Mouse (Mus musculus) forebrain, embryonic 10.5 days (tissue): ENCODE data around the gene Ppp2r1a. TPM values are rescaled to one million over a fixed set of nuclear protein-coding genes. Genes with fewer than 3 reads are reported as not detected.

Experiments used
- DNase-seq: peaks from one replicate; pipeline ENCODE4 v3.0.0-alpha.2; 2017; ENCODE audit warnings: low spot score; ENCODE audit errors: extremely low spot score
- H3K27ac ChIP-seq: fragments of 300-500 bp; sonication (generic); 2 replicates; pipeline ENCODE4 v1.5.1; 2016; ENCODE audit warnings: mild to moderate bottlenecking
- H3K27me3 ChIP-seq: fragments of 300-500 bp; sonication (generic); 2 replicates; pipeline ENCODE4 v1.6.1; 2016; ENCODE audit warnings: mild to moderate bottlenecking; ENCODE audit not compliant: poor library complexity, severe bottlenecking
- H3K36me3 ChIP-seq: fragments of 300-500 bp; sonication (generic); replicated peaks from 2 replicates; pipeline ENCODE4 v1.6.1; 2016; ENCODE audit warnings: mild to moderate bottlenecking, moderate library complexity
- H3K4me1 ChIP-seq: fragments of 300-500 bp; sonication (generic); 2 replicates; pipeline ENCODE4 v1.6.1; 2016
- H3K4me3 ChIP-seq: fragments of 300-500 bp; sonication (generic); 2 replicates; pipeline ENCODE4 v1.5.1; 2016; ENCODE audit warnings: mild to moderate bottlenecking, moderate library complexity
- H3K9me3 ChIP-seq: fragments of 300-500 bp; sonication (generic); 2 replicates; pipeline ENCODE4 v1.6.1; 2016; ENCODE audit warnings: mild to moderate bottlenecking, moderate library complexity
- WGBS: fragments of 180-500 bp; shearing (Covaris S2); methylation state at CpG from one replicate; pipeline ENCODE4 v1.1.7; 2016; 5-methylcytosine and 5-hydroxymethylcytosine counted together
- polyA plus RNA-seq: library from polyadenylated mRNA; unstranded; fragments of >200 nt; fragmentation: Nextera tagmentation; extraction: Ambion mirVana; gene quantifications from 2 replicates; pipeline ENCODE4 v1.2.1, GENCODE M21; 2016

The Ppp2r1a gene
- 471 and 496 TPM in 2 replicates for polyA plus RNA-seq

DNA sequence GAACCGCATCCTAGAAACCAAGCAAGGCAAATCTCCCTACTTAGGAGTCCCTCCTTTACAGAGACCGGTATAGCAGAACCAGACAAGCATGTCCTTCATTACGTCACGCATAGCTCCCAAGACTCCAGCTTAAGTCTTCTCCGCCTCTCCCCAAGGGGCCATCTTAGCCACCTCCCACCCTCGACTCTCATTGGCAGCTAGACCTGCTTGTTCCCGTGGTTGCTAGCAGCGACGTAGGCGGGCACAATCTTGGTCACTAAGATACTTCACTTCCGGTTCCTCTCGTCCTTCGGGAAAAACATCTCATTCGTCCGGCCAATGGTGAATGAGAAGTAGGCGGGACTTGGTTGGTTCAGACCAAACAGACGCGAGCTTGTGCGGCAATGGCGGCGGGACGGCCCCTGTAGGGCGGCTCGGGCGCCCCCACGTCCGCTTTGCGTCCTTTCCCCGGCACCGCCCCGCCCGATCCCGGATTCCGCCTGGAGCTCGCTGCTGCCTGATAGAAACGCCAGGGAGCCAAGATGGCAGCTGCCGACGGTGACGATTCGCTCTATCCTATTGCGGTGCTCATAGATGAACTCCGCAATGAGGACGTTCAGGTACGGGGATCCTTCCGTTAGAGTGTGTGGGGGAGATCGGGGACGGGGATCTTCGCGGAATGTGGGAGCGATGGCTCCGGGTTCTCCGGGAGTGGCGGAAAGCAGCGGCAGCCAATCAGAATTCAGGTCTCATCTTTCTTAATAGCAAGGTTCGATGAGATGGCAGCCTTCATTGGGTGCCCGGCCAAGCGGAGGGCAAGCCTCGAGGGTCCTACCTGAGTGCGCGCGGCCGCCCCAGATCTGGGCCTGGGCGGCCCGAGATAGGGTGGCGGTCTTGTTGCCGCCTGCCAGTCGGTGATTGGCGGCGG is at the start of gene Ppp2r1a:
Gene Ppp2r1a, plus strand, starts transcription at position 327 of the 907 bp plus-strand sequence.
- Histone ChIP-seq H3K4me3 (peak within 1 kb of the TSS; percentile 75), H3K9me3 (no peaks in the 10 kb centered on the region), H3K27me3 (no peaks in the 10 kb centered on the region), H3K4me1 (peaks cover 37% of the 10 kb centered on the region), H3K27ac (peak within 1 kb of the TSS; percentile 97), H3K36me3 (peaks cover 3% of the 10 kb centered on the region)
- under 1% methylated on average over 69 of the region's 69 CpGs for WGBS
- DNase-seq = peak; percentile 94

DNA sequence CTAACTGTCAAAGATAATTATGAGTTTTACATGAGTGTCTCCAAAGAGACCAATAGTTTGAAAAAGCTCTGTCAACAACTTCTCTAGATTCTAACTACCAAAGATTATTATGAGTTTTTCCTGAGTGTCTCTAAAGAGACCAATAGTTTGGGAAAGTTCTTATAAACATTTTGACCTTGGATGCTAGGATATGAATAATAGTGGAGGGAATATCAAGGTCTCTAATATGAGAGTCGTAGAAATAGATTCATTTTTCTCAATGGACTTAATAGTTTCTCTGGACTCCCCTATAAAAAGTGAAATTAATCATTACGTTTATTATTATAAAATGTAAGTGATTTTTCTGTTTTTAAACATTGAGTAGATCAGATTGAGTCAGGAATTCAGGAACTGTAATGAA is 40.1 kb upstream of the Ppp2r1a start, which contains the start of gene Vmn1r231:
Gene Vmn1r231, minus strand, starts transcription at position 101 of the 400 bp plus-strand sequence.
- no peaks in the 10 kb centered on the region for H3K27me3 ChIP-seq
- H3K4me1 ChIP-seq = no peaks in the 10 kb centered on the region
- no peak within 1 kb of the TSS for H3K4me3 ChIP-seq
- 70% methylated on average over 2 of the region's 2 CpGs for WGBS
- H3K36me3 ChIP-seq = no peaks in the 10 kb centered on the region
- H3K9me3 ChIP-seq = peaks cover 5% of the 10 kb centered on the region; the same call in 1 of the 2 replicates
- no peak for DNase-seq
- no peak within 1 kb of the TSS for H3K27ac ChIP-seq

DNA sequence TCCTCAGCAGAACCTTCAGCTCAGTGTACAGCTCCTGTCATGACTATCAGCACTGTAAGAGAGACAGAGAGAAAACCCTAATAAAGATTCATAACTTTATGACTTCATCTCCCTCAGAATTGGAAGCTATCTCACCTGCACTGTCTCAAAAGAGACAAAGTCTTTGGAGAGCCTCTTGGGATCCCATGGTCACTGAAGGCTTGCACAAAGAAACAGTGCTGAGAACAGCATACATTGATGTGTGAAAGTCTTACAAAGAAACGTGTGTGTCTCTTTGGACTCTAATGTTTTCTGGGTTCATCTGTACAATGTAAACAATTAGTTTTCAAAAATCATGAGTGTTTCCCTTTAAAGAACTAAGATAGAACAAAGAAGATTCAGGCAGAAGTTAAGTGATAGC is 25.5 kb upstream of the Ppp2r1a start, which contains the start of gene Vmn1r232:
Gene Vmn1r232, minus strand, starts transcription at position 101 of the 400 bp plus-strand sequence.
- H3K4me1 ChIP-seq = no peaks in the 10 kb centered on the region
- H3K27me3 ChIP-seq = no peaks in the 10 kb centered on the region
- DNase-seq = no peak
- H3K36me3 ChIP-seq = no peaks in the 10 kb centered on the region
- H3K9me3 ChIP-seq = peaks cover 6% of the 10 kb centered on the region; the same call in 1 of the 2 replicates
- 69% methylated on average over 1 of the region's 1 CpGs for WGBS
- H3K4me3 ChIP-seq = no peak within 1 kb of the TSS
- no peak within 1 kb of the TSS for H3K27ac ChIP-seq

DNA sequence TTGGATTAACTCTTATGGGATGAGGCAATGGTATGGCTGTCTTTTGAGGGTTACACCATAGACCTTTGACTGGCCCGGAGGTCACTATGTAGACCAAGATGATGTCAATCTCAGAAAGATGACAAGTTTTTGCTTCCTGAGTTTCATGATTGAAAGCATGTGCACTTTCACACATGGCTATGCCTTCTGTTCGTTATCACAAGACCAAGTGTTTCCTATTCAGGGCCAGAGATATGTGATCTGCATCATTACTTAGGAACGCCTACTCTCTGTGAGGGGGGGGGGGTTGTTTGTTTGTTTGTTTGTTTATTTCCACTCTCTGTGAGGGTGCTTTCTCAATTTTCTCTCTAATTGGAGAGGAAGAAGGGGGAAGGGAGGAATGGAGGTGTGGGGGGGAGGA is 885 bp upstream of the Ppp2r1a start:
- 57% methylated on average over 3 of the region's 3 CpGs for WGBS
- no peak for DNase-seq
- Histone ChIP-seq H3K36me3 (no peaks in the 10 kb centered on the region; the same call in 1 of the 2 replicates), H3K4me3 (peak overlapping the region; percentile 75), H3K27me3 (no peaks in the 10 kb centered on the region), H3K27ac (peak overlapping the region; percentile 97), H3K9me3 (no peaks in the 10 kb centered on the region), H3K4me1 (peaks cover 36% of the 10 kb centered on the region)

DNA sequence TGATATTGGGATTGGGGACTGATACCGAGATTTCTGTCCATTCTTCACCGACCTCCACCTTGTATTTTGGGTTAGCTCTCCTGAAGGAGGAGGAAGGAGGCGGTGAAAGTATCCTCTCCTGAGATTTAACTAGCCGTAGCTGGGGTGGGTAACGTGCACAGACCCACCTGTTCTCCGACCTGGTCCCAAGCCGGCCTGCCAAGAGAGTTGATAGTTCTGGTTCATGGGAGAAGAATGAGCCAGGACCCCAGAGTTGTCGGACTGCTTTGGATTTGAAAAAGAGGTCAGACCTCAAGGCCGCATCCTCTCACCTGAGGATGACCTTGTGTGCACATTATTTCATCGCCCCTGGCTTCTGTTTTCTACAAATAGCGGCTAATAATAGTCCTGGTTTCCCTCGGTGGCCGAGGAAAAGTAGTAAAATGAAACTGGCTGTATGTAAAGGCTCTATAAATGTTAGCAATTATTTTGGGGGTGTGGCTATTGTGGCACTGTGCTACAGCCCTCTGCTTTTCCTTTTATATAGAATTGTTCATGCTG is 985 bp downstream of the Ppp2r1a start:
- H3K4me1 ChIP-seq = peaks cover 37% of the 10 kb centered on the region
- H3K27ac ChIP-seq = peak overlapping the region; percentile 97
- peaks cover 8% of the 10 kb centered on the region for H3K36me3 ChIP-seq
- no peak for DNase-seq
- H3K27me3 ChIP-seq = no peaks in the 10 kb centered on the region
- no peaks in the 10 kb centered on the region for H3K9me3 ChIP-seq
- peak overlapping the region; percentile 75 for H3K4me3 ChIP-seq
- 2% methylated on average over 13 of the region's 13 CpGs for WGBS

DNA sequence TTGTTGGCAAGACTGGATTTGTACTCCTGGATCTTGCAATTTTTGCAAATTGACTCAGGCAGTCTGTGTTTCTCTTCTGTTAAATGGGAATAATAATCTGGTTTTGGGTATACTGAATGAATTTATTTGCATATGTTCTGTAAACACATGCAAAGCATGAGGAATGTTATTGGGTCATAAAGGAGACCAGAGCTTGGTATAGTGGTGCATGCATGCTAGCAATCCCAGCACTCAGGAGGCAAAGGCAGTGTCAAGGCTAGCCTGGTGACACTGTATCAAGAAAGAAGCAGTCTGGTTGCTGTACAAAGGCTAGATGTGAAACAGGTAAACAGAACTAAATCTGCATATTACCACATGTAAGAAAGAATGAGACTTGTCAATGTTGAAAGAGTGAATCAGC is 1.5 kb downstream of the Ppp2r1a start:
- no peak for DNase-seq
- Histone ChIP-seq H3K4me3 (peak overlapping the region; percentile 75), H3K27me3 (no peaks in the 10 kb centered on the region), H3K36me3 (peaks cover 14% of the 10 kb centered on the region), H3K4me1 (peaks cover 37% of the 10 kb centered on the region), H3K9me3 (no peaks in the 10 kb centered on the region), H3K27ac (peak overlapping the region; percentile 97)

DNA sequence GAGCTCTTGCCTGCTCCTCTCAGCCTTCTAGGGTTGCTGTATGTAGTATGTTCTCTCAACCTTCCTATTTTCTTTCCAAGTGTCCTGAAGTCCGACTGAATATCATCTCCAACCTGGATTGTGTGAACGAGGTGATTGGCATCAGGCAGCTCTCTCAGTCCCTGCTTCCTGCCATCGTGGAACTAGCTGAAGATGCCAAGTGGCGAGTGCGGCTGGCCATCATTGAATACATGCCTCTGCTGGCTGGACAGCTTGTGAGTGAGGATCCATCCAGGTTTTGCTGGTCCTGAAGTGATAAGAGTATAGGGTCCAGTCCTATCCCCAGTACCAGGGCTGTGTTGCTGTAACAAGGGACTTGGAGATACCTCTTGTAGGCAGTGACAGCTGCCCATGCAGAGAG is 15.3 kb downstream of the Ppp2r1a start:
- no peak for DNase-seq
- no peaks in the 10 kb centered on the region for H3K9me3 ChIP-seq
- no peaks in the 10 kb centered on the region for H3K4me1 ChIP-seq
- H3K4me3 ChIP-seq = no peak overlapping the region
- no peak overlapping the region for H3K27ac ChIP-seq
- WGBS = 98% methylated on average over 5 of the region's 5 CpGs
- H3K36me3 ChIP-seq = peaks cover 100% of the 10 kb centered on the region
- no peaks in the 10 kb centered on the region for H3K27me3 ChIP-seq

DNA sequence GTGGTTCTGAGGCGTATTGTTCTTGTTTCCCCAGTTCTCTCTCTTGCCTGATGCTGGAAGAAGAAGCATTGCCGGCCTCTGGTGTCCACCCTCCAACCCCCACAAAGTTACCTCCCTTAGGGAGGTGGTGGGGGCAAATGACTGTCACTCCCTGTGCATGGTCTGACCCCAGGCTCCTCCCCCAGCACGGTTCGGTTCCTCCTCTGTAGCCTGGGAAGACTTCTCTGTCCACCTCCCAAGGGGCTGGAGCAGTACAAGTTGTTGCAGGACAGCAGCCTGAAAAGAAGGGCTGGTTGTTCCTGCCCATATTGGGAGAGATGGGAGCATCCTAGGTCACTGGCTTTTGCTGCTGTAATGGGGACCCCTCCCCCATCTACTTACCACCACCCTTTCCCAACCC is 20.3 kb downstream of the Ppp2r1a start:
- no peak for DNase-seq
- 91% methylated on average over 4 of the region's 4 CpGs for WGBS
- peaks cover 96% of the 10 kb centered on the region for H3K36me3 ChIP-seq
- H3K27me3 ChIP-seq = no peaks in the 10 kb centered on the region
- H3K4me3 ChIP-seq = no peak overlapping the region
- no peaks in the 10 kb centered on the region for H3K9me3 ChIP-seq
- no peaks in the 10 kb centered on the region for H3K4me1 ChIP-seq
- H3K27ac ChIP-seq = no peak overlapping the region

DNA sequence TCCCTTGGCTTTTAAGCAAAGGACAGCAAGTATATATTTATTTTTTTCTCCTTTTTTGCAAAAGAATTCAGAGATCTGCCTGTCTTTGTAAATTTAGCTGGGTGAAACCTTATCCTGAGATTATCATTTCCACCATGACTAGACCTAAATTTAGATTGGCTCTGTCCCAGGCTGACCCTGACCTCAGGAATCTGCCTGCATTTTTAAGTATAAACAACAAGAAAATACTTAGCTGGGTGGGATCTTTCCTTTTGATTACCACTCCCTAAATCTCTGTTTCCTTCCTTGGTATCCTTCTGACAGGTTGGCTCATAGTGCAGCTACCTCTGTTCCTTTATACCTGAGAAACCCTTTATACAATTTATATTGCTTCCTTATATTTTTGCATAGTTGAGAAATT is 21.6 kb downstream of the Ppp2r1a start:
- Histone ChIP-seq H3K27ac (no peak overlapping the region), H3K36me3 (peaks cover 88% of the 10 kb centered on the region)

DNA sequence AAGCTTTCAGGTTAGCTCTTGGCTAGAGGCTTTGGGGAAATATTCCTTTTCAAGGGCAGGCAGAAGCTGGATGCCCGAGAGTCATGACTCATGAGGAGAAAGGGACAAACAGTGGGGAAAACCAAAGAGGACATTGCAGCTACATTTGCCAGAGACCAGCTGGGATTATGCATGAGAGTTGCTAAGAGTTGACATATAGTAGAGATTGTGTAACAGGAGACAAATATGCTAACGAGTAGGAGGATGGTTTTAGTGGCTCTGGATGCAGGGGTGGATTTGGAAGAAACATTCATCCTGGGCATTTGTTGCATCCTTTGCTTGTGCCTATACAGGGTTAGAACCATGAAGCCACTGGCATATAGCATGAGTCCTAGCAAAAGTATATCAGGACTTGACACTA is 48.6 kb downstream of the Ppp2r1a start:
- WGBS = 87% methylated on average over 2 of the region's 2 CpGs
- H3K4me1 ChIP-seq = no peaks in the 10 kb centered on the region
- H3K36me3 ChIP-seq = no peaks in the 10 kb centered on the region

More for the DNA sequence above, 21.6 kb downstream of the Ppp2r1a start:
- no peak overlapping the region for H3K4me3 ChIP-seq
- no peak for DNase-seq
- no peaks in the 10 kb centered on the region for H3K27me3 ChIP-seq
- H3K4me1 ChIP-seq = no peaks in the 10 kb centered on the region
- no peaks in the 10 kb centered on the region for H3K9me3 ChIP-seq

DNA sequence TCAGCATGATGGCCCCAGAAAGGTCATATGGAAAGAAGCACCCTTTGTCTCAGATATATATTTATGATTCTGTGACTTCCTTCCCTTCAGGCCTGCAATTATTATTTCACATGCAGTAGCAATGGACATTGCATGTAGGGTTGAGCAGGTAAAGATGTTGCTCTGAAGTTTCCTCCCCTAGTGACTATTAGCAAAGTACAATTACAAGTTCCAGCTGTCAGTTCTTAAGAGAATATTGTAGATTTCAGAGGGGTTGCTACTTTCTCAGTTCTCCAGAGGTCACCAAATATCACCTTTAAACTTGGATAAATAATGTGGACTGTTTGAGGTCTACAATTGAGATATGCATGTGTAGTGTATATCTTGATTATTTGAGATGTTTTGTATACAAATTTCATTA is 51.3 kb downstream of the Ppp2r1a start, which contains the start of gene Vmn1r233:
Gene Vmn1r233, minus strand, starts transcription at position 101 of the 400 bp plus-strand sequence.
- Histone ChIP-seq H3K27me3 (no peaks in the 10 kb centered on the region), H3K4me1 (no peaks in the 10 kb centered on the region), H3K9me3 (no peaks in the 10 kb centered on the region), H3K27ac (no peak within 1 kb of the TSS), H3K36me3 (no peaks in the 10 kb centered on the region), H3K4me3 (no peak within 1 kb of the TSS)
- no peak for DNase-seq

More for the DNA sequence above, 48.6 kb downstream of the Ppp2r1a start:
- no peak overlapping the region for H3K27ac ChIP-seq
- no peaks in the 10 kb centered on the region for H3K9me3 ChIP-seq
- DNase-seq = no peak
- no peak overlapping the region for H3K4me3 ChIP-seq
- H3K27me3 ChIP-seq = no peaks in the 10 kb centered on the region

DNA sequence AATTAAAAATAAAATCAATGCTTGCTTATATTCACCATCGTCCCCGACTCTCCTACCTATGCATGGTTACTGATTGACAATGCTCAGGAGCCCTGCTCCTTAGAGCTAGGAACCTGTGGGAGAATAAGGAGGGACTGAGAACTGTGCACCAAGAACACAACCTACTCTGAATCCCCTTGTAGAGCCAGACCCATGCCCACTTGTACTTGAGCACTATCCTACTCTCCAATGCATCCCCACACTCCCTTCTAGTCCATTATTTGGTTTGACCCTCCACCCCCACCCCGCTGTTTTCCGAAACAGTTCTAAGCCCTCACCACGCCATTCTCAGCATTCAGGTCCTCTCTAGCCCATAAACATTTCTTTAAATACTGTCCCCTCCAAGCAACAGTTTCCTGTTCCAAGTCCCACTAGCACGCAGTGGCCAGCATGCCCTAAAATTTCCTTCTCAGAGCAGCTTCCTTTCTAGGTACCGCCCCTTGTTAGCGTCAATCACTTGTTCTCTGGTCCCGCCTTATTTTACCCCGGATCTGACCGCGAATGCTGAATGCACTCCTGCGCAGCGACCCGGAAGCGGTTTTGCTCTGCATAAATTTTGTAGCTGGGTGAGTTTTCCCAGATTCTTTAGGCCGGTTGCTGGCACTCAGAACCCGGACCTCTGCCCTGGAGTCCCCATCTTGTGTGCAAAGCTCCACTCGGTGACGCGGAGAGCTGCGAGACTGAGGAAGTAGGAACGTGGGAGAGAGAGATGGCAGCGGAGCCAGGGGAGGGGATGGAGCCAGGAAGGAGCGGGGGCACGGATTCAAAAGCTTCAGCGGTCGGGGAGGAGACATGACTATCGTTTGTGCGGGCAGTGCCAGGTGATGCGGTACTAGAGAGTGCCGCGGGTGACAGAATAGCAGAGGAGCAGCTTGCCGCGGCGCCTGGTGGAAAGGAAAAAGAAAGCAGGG is 63.5 kb downstream of the Ppp2r1a start, which contains the start of gene Zfp160:
Gene Zfp160, plus strand, starts transcription at position 522 of the 950 bp plus-strand sequence.
- peaks cover 23% of the 10 kb centered on the region for H3K36me3 ChIP-seq
- peaks cover 16% of the 10 kb centered on the region for H3K4me1 ChIP-seq
- peak; percentile 86 for DNase-seq
- WGBS = 6% methylated on average over 36 of the region's 36 CpGs
- H3K9me3 ChIP-seq = no peaks in the 10 kb centered on the region; the same call in 1 of the 2 replicates
- H3K27me3 ChIP-seq = no peaks in the 10 kb centered on the region
- H3K27ac ChIP-seq = peak within 1 kb of the TSS; percentile 94
- H3K4me3 ChIP-seq = peak within 1 kb of the TSS; percentile 84
